ENCODE assay signal across 21 mouse cellular contexts in the genomic region with DNA sequence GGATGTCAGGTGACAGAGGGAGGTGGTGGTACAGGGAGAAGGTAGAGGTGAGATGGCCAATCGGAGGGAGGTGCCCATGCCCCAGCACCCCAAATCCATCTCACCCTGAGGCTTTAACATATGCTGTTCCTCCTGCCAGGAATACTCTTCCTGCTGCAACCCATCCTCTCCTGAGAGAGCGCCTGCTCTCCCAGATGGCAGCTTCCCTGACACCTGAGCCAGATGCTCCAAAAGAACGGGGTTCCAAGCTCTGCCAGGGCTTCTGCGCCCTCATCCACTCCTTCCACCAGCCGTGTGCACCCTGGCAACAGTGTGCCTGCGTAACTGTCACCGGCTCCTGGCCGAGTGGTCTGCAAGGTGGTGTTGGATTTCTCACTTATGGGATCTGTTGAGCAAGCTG. TPM values are rescaled to one million over a fixed set of nuclear protein-coding genes. Genes with fewer than 3 reads are reported as not detected.
DNase-seq lines count a peak whose midpoint lies in the region; ATAC-seq lines count a peak whose summit lies in the region.
"Had no signal": no experiment of that assay in that cellular context is flagged by ENCODE, and none has a peak within 500 bp of the region (broad histone marks: within the 10 kb centered on the region; RNA-seq: fewer than 3 reads in every experiment).

No protein-coding gene starts in this region.

- H3K4me2 ChIP-seq in embryonic facial prominence, embryonic 14.5 days (ENCODE audit: low read depth, low read length): no peak overlapping the region
- no peak overlapping the region for H3K4me2 ChIP-seq in midbrain, embryonic 11.5 days
- no peak overlapping the region for H3K4me2 ChIP-seq in midbrain, embryonic 13.5 days (replicated peaks)
- H3K4me2 ChIP-seq: forebrain, embryonic 15.5 days; heart, embryonic 12.5 days; hindbrain, embryonic 14.5 days; intestine, embryonic 15.5 days had no signal

- ATAC-seq in embryonic facial prominence, embryonic 14.5 days (ENCODE audit: low read depth): no peak
- ATAC-seq in midbrain, embryonic 11.5 days (ENCODE audit: low FRiP score): no peak
- no peak for ATAC-seq in midbrain, embryonic 13.5 days
- ATAC-seq: forebrain, embryonic 15.5 days; intestine, embryonic 15.5 days had no signal

- 73% methylated on average over 8 of the region's 8 CpGs for WGBS in embryonic facial prominence, embryonic 14.5 days
- 82% methylated on average over 8 of the region's 8 CpGs for WGBS in embryonic facial prominence, embryonic 10.5 days
- 91% methylated on average over 8 of the region's 8 CpGs for WGBS in midbrain, embryonic 11.5 days
- WGBS in midbrain, embryonic 13.5 days: 94% methylated on average over 8 of the region's 8 CpGs

- H3K4me1 ChIP-seq in embryonic facial prominence, embryonic 14.5 days (ENCODE audit: control insufficient read depth, insufficient read depth, low read length): no peaks in the 10 kb centered on the region
- peaks cover 6% of the 10 kb centered on the region for H3K4me1 ChIP-seq in embryonic facial prominence, embryonic 10.5 days
- H3K4me1 ChIP-seq in midbrain, embryonic 11.5 days (ENCODE audit: control insufficient read depth, insufficient read depth, low read length): no peaks in the 10 kb centered on the region
- H3K4me1 ChIP-seq in midbrain, embryonic 13.5 days (replicated peaks): peaks cover 26% of the 10 kb centered on the region; the same call in 1 of the 2 replicates
- H3K4me1 ChIP-seq: heart, embryonic 12.5 days; intestine, embryonic 15.5 days had no signal

- H3K4me3 ChIP-seq in embryonic facial prominence, embryonic 14.5 days (ENCODE audit: low read depth, low read length): no peak overlapping the region
- no peak overlapping the region for H3K4me3 ChIP-seq in embryonic facial prominence, embryonic 10.5 days
- H3K4me3 ChIP-seq in midbrain, embryonic 11.5 days (ENCODE audit: low read depth, low read length): no peak overlapping the region
- no peak overlapping the region for H3K4me3 ChIP-seq in midbrain, embryonic 13.5 days (replicated peaks)
- H3K4me3 ChIP-seq: forebrain, embryonic 15.5 days; heart, embryonic 12.5 days; hindbrain, embryonic 10.5 days; intestine, embryonic 15.5 days had no signal

- no peaks in the 10 kb centered on the region for H3K36me3 ChIP-seq in embryonic facial prominence, embryonic 14.5 days (ENCODE audit: control insufficient read depth, insufficient read depth, low read length)
- no peaks in the 10 kb centered on the region for H3K36me3 ChIP-seq in embryonic facial prominence, embryonic 10.5 days (replicated peaks)
- H3K36me3 ChIP-seq in midbrain, embryonic 11.5 days (ENCODE audit: control insufficient read depth, insufficient read depth, low read length): no peaks in the 10 kb centered on the region
- H3K36me3 ChIP-seq in midbrain, embryonic 13.5 days: no peaks in the 10 kb centered on the region
- H3K36me3 ChIP-seq: forebrain, embryonic 15.5 days; heart, embryonic 12.5 days; hindbrain, embryonic 10.5 days; intestine, embryonic 15.5 days had no signal

- no peak overlapping the region for H3K27ac ChIP-seq in embryonic facial prominence, embryonic 14.5 days (replicated peaks; ENCODE audit: low read depth, low read length)
- no peak overlapping the region for H3K27ac ChIP-seq in embryonic facial prominence, embryonic 10.5 days (replicated peaks)
- no peak overlapping the region for H3K27ac ChIP-seq in midbrain, embryonic 11.5 days (ENCODE audit: low read depth, low read length)
- H3K27ac ChIP-seq in midbrain, embryonic 13.5 days: no peak overlapping the region
- H3K27ac ChIP-seq: forebrain, embryonic 15.5 days; hindbrain, embryonic 10.5 days; hindbrain, embryonic 14.5 days; intestine, embryonic 15.5 days had no signal

- peaks cover 13% of the 10 kb centered on the region for H3K27me3 ChIP-seq in embryonic facial prominence, embryonic 14.5 days (replicated peaks; ENCODE audit: control insufficient read depth, insufficient read depth, low read length)
- H3K27me3 ChIP-seq in embryonic facial prominence, embryonic 10.5 days (replicated peaks; ENCODE audit: low read depth, poor library complexity, severe bottlenecking): peaks cover 49% of the 10 kb centered on the region
- H3K27me3 ChIP-seq in midbrain, embryonic 11.5 days (ENCODE audit: control insufficient read depth, insufficient read depth, low read length): peaks cover 11% of the 10 kb centered on the region
- peaks cover 13% of the 10 kb centered on the region for H3K27me3 ChIP-seq in midbrain, embryonic 13.5 days

- H3K9ac ChIP-seq in embryonic facial prominence, embryonic 14.5 days (ENCODE audit: low read depth, low read length): 0 out of 2 replicates have a peak overlapping the region, but pooled peaks have one; percentile 16
- H3K9ac ChIP-seq in midbrain, embryonic 11.5 days (ENCODE audit: low read length): no peak overlapping the region
- H3K9ac ChIP-seq in midbrain, embryonic 13.5 days (replicated peaks): no peak overlapping the region
- H3K9ac ChIP-seq: forebrain, embryonic 15.5 days; heart, embryonic 12.5 days; hindbrain, embryonic 14.5 days; intestine, embryonic 15.5 days had no signal

- DNase-seq in cerebellum, adult 11 months: peak; percentile 37
- no peak for DNase-seq in cerebellum, postnatal 14 days
- no peak for DNase-seq in embryonic facial prominence, embryonic 14.5 days (ENCODE audit: low spot score)
- no peak for DNase-seq in embryonic facial prominence, embryonic 10.5 days (ENCODE audit: low spot score)
- DNase-seq in midbrain, embryonic 11.5 days (ENCODE audit: low spot score, missing footprints): peak; percentile 8
- no peak for DNase-seq in gastrocnemius, postnatal 10 days
- DNase-seq in urinary bladder, postnatal 14 days (ENCODE audit: low spot score): no peak
- DNase-seq: adrenal gland, adult 2 months; adrenal gland, postnatal 25 days; gastrocnemius, postnatal 25 days; kidney, adult 18-20 months had no signal

- no peaks in the 10 kb centered on the region for H3K9me3 ChIP-seq in embryonic facial prominence, embryonic 14.5 days (ENCODE audit: control insufficient read depth, low read length)
- H3K9me3 ChIP-seq in embryonic facial prominence, embryonic 10.5 days: no peaks in the 10 kb centered on the region
- H3K9me3 ChIP-seq in midbrain, embryonic 11.5 days (ENCODE audit: control insufficient read depth, low read length): no peaks in the 10 kb centered on the region
- H3K9me3 ChIP-seq in midbrain, embryonic 13.5 days: no peaks in the 10 kb centered on the region
- H3K9me3 ChIP-seq: forebrain, embryonic 15.5 days; heart, embryonic 12.5 days; hindbrain, embryonic 10.5 days; intestine, embryonic 15.5 days had no signal

RNA-seq across cellular contexts. Expression of a gene that starts 6.9 kb away (rescaled TPM):
- 3.2 and 3.4 TPM in 2 replicates for polyA plus RNA-seq in embryonic facial prominence, embryonic 14.5 days (2014; fragmentation: Nextera tagmentation; extraction: Ambion mirVana)
- 1.8 and 2.2 TPM in 2 replicates for polyA plus RNA-seq in embryonic facial prominence, embryonic 10.5 days (2016; fragmentation: Nextera tagmentation; extraction: Ambion mirVana)
- polyA plus RNA-seq in midbrain, embryonic 11.5 days (2014; fragmentation: Nextera tagmentation; extraction: Ambion mirVana): 1.3 and 2.1 TPM in 2 replicates
- polyA plus RNA-seq in midbrain, embryonic 13.5 days (2015; fragmentation: Nextera tagmentation; extraction: Ambion mirVana): 18.1 and 18.6 TPM in 2 replicates
- total RNA-seq in gastrocnemius, postnatal 10 days (2021): 1 to 10 TPM; 4.2 to 5.1 TPM

RNA-seq across cellular contexts. Expression of a gene that starts 20.0 kb away (rescaled TPM):
- 50.0 and 59.5 TPM in 2 replicates for polyA plus RNA-seq in embryonic facial prominence, embryonic 14.5 days (2014; fragmentation: Nextera tagmentation; extraction: Ambion mirVana)
- 66.3 and 68.6 TPM in 2 replicates for polyA plus RNA-seq in embryonic facial prominence, embryonic 10.5 days (2016; fragmentation: Nextera tagmentation; extraction: Ambion mirVana)
- polyA plus RNA-seq in midbrain, embryonic 11.5 days (2014; fragmentation: Nextera tagmentation; extraction: Ambion mirVana): 62.9 and 72.1 TPM in 2 replicates
- 84.8 and 91.6 TPM in 2 replicates for polyA plus RNA-seq in midbrain, embryonic 13.5 days (2015; fragmentation: Nextera tagmentation; extraction: Ambion mirVana)
- total RNA-seq in gastrocnemius, postnatal 10 days (2021): 10 to 100 TPM; 10.4 to 12.6 TPM

RNA-seq across cellular contexts. Expression of a gene that starts 36.4 kb away (rescaled TPM):
- polyA plus RNA-seq in embryonic facial prominence, embryonic 14.5 days (2014; fragmentation: Nextera tagmentation; extraction: Ambion mirVana): 0.80 TPM in 1 of 2 replicates, not detected in the other
- polyA plus RNA-seq in embryonic facial prominence, embryonic 10.5 days (2016; fragmentation: Nextera tagmentation; extraction: Ambion mirVana): not detected in 2 replicates
- 0.86 TPM in 1 of 2 replicates, not detected in the other for polyA plus RNA-seq in midbrain, embryonic 11.5 days (2014; fragmentation: Nextera tagmentation; extraction: Ambion mirVana)
- 0.58 and 1.2 TPM in 2 replicates for polyA plus RNA-seq in midbrain, embryonic 13.5 days (2015; fragmentation: Nextera tagmentation; extraction: Ambion mirVana)
- 1 to 10 TPM; 1.0 to 2.5 TPM for total RNA-seq in gastrocnemius, postnatal 10 days (2021)
- total RNA-seq: granulocyte monocyte progenitor cell, adult 5-6 weeks had no signal
- polyA plus RNA-seq: C2C12; forebrain, embryonic 11.5 days; heart, embryonic 12.5 days; heart, embryonic 16.5 days had no signal

RNA-seq across cellular contexts. Expression of a gene that starts 36.8 kb away (rescaled TPM):
- 50.2 and 54.4 TPM in 2 replicates for polyA plus RNA-seq in embryonic facial prominence, embryonic 14.5 days (2014; fragmentation: Nextera tagmentation; extraction: Ambion mirVana)
- polyA plus RNA-seq in embryonic facial prominence, embryonic 10.5 days (2016; fragmentation: Nextera tagmentation; extraction: Ambion mirVana): 16.1 and 18.1 TPM in 2 replicates
- 17.1 and 18.8 TPM in 2 replicates for polyA plus RNA-seq in midbrain, embryonic 11.5 days (2014; fragmentation: Nextera tagmentation; extraction: Ambion mirVana)
- 53.9 and 61.4 TPM in 2 replicates for polyA plus RNA-seq in midbrain, embryonic 13.5 days (2015; fragmentation: Nextera tagmentation; extraction: Ambion mirVana)
- 10 to 100 TPM; 28.2 to 38.1 TPM for total RNA-seq in gastrocnemius, postnatal 10 days (2021)

RNA-seq across cellular contexts. Expression of a gene that starts 55.3 kb away (rescaled TPM):
- polyA plus RNA-seq in embryonic facial prominence, embryonic 14.5 days (2014; fragmentation: Nextera tagmentation; extraction: Ambion mirVana): 5.9 and 6.4 TPM in 2 replicates
- polyA plus RNA-seq in embryonic facial prominence, embryonic 10.5 days (2016; fragmentation: Nextera tagmentation; extraction: Ambion mirVana): 2.4 and 3.4 TPM in 2 replicates
- 3.0 and 4.2 TPM in 2 replicates for polyA plus RNA-seq in midbrain, embryonic 11.5 days (2014; fragmentation: Nextera tagmentation; extraction: Ambion mirVana)
- polyA plus RNA-seq in midbrain, embryonic 13.5 days (2015; fragmentation: Nextera tagmentation; extraction: Ambion mirVana): 8.4 and 8.5 TPM in 2 replicates
- 10 to 100 TPM; 61.3 to 65.9 TPM for total RNA-seq in gastrocnemius, postnatal 10 days (2021)

Comparison
In these comparisons a context has a peak if more than half of its experiments do, and no peak if none do; other contexts are left out.
1. DNase-seq: peak in cerebellum, adult 11 months (single experiment) and midbrain, embryonic 11.5 days (single experiment); none in cerebellum, postnatal 14 days (0 of 2), embryonic facial prominence, embryonic 14.5 days (single experiment), embryonic facial prominence, embryonic 10.5 days (single experiment), gastrocnemius, postnatal 10 days (single experiment) and urinary bladder, postnatal 14 days (single experiment).